Mouse (Mus musculus): ENCODE results near the gene Rabac1.

The Rabac1 gene

GRCm38 (mm10) chr7:24980439-24980838 lies 7.9 kb upstream of the Rabac1 start:
- DNase-seq (ENCODE audit: low spot score in 2 of 2), result no peak

GRCm38 (mm10) chr7:24978781-24979180 lies 6.2 kb upstream of the Rabac1 start:
- DNase-seq (ENCODE audit: low spot score in 2 of 2), result no peak

GRCm38 (mm10) chr7:24974893-24975595 lies 2.5 kb upstream of the Rabac1 start:
- peak in 1 of 2 experiments; percentile 14 for DNase-seq (ENCODE audit: low spot score in 2 of 2)

GRCm38 (mm10) chr7:24973902-24974301 lies 1.3 kb upstream of the Rabac1 start:
- DNase-seq (ENCODE audit: low spot score in 2 of 2), result no peak

GRCm38 (mm10) chr7:24973208-24973607 lies 654 bp upstream of the Rabac1 start:
- no peak for DNase-seq (ENCODE audit: low spot score in 2 of 2)

- DNase-seq (ENCODE audit: low spot score in 2 of 2), result peak in 1 of 2 experiments; percentile 26
Observed at GRCm38 (mm10) chr7:24971261-24971971, 1.1 kb downstream of the Rabac1 start.

- DNase-seq (ENCODE audit: low spot score in 2 of 2), result no peak
Observed at GRCm38 (mm10) chr7:24970341-24970740, 2.2 kb downstream of the Rabac1 start.

- no peak for DNase-seq (ENCODE audit: low spot score in 2 of 2)
Observed at GRCm38 (mm10) chr7:24969805-24970204, 2.7 kb downstream of the Rabac1 start.

- DNase-seq (ENCODE audit: low spot score in 2 of 2), result no peak
Observed at GRCm38 (mm10) chr7:24968463-24968862, 4.1 kb downstream of the Rabac1 start.

GRCm38 (mm10) chr7:24967966-24968365 lies 4.6 kb downstream of the Rabac1 start:
- DNase-seq (ENCODE audit: low spot score in 2 of 2), result no peak

- DNase-seq (ENCODE audit: low spot score in 2 of 2), result peak; percentile 64 to 69
Observed at GRCm38 (mm10) chr7:24964897-24965535, 7.5 kb downstream of the Rabac1 start.

GRCm38 (mm10) chr7:24964288-24964687 lies 8.3 kb downstream of the Rabac1 start:
- DNase-seq (ENCODE audit: low spot score in 2 of 2), result no peak

- DNase-seq (ENCODE audit: low spot score in 2 of 2), result no peak
Observed at GRCm38 (mm10) chr7:24955226-24955625, 17.3 kb downstream of the Rabac1 start.

- no peak for DNase-seq (ENCODE audit: low spot score in 2 of 2)
Observed at GRCm38 (mm10) chr7:24954450-24954849, 18.1 kb downstream of the Rabac1 start.

GRCm38 (mm10) chr7:24953966-24954365 lies 18.6 kb downstream of the Rabac1 start:
- DNase-seq (ENCODE audit: low spot score in 2 of 2), result no peak

- peak in 1 of 2 experiments; percentile 60 for DNase-seq (ENCODE audit: low spot score in 2 of 2)
Observed at GRCm38 (mm10) chr7:24949958-24950623, 22.5 kb downstream of the Rabac1 start.

GRCm38 (mm10) chr7:24948774-24949173 lies 23.8 kb downstream of the Rabac1 start:
- no peak for DNase-seq (ENCODE audit: low spot score in 2 of 2)

- DNase-seq (ENCODE audit: low spot score in 2 of 2), result no peak
Observed at GRCm38 (mm10) chr7:24947316-24948048, 25.1 kb downstream of the Rabac1 start.

GRCm38 (mm10) chr7:24944257-24944950 lies 28.1 kb downstream of the Rabac1 start, which contains the start of gene Gm4881:
Gene Gm4881, minus strand, starts transcription at chr7:24944494.
- no peak for DNase-seq (ENCODE audit: low spot score in 2 of 2)

- no peak for DNase-seq (ENCODE audit: low spot score in 2 of 2)
Observed at GRCm38 (mm10) chr7:24943641-24944040, 28.9 kb downstream of the Rabac1 start.

GRCm38 (mm10) chr7:24931651-24932050 lies 40.9 kb downstream of the Rabac1 start:
- no peak for DNase-seq (ENCODE audit: low spot score in 2 of 2)

All from urinary bladder, adult 18-20 months (tissue).